Mouse (Mus musculus) CH12.LX (cell line): ENCODE data around the gene Slc29a3. TPM values are rescaled to one million over a fixed set of nuclear protein-coding genes. Genes with fewer than 3 reads are reported as not detected.

ENCODE experiments used
- DNase-seq: peaks from one replicate; pipeline ENCODE4 v3.0.0-alpha.2; 2013; ENCODE audit errors: extremely low read depth
- H3K27ac ChIP-seq: 2 replicates; pipeline ENCODE4 v1.5.1; 2012; ENCODE audit warnings: low read depth, mild to moderate bottlenecking, control low read depth, moderate library complexity; ENCODE audit not compliant: insufficient read depth
- H3K27me3 ChIP-seq: replicated peaks from 2 replicates; pipeline ENCODE3; 2012; ENCODE audit warnings: inconsistent platforms
- H3K36me3 ChIP-seq, 2 experiments: replicated peaks in 1 of 2; 2 replicates each; pipeline versions ENCODE3 to v1.6.1; 2012; ENCODE audit warnings: inconsistent platforms in 1 of 2, low read length in 1 of 2, mild to moderate bottlenecking in 1 of 2, mixed read lengths in 1 of 2, moderate library complexity in 1 of 2; ENCODE audit not compliant: control insufficient read depth in 1 of 2, insufficient read depth in 1 of 2
- H3K4me1 ChIP-seq, 2 experiments: 2 replicates each; pipeline ENCODE4 v1.6.1; 2012; ENCODE audit warnings: inconsistent platforms in 1 of 2, moderate library complexity in 1 of 2; ENCODE audit not compliant: insufficient read depth in 2 of 2, control insufficient read depth in 1 of 2
- H3K4me2 ChIP-seq: 2 replicates; pipeline ENCODE4 v1.6.1; 2012; ENCODE audit warnings: low read depth, mild to moderate bottlenecking, control low read depth; ENCODE audit not compliant: poor library complexity, insufficient read depth, severe bottlenecking
- H3K4me3 ChIP-seq, 3 experiments: fragments of 150-350 bp in 1 of 3; sonication (generic) in 1 of 3; replicated peaks in 1 of 3; 2 replicates each; pipeline versions ENCODE3 to v1.5.1; 2011 to 2012; ENCODE audit warnings: low read depth in 2 of 3, low read length in 2 of 3, mild to moderate bottlenecking in 2 of 3, moderate library complexity in 2 of 3, control low read depth in 1 of 3, improper control_type of control experiment in 1 of 3, inconsistent platforms in 1 of 3, mixed read lengths in 1 of 3; ENCODE audit not compliant: poor library complexity in 1 of 3
- H3K79me2 ChIP-seq: replicated peaks from 2 replicates; pipeline ENCODE4 v1.6.1; 2012; ENCODE audit warnings: mild to moderate bottlenecking, moderate library complexity; ENCODE audit not compliant: control insufficient read depth, poor library complexity, insufficient read depth, severe bottlenecking; ENCODE audit errors: extremely low read depth
- H3K9ac ChIP-seq: 2 replicates; pipeline ENCODE4 v1.6.1; 2012; ENCODE audit warnings: low read depth, mild to moderate bottlenecking, control low read depth, moderate library complexity; ENCODE audit not compliant: insufficient read depth
- H3K9me3 ChIP-seq: replicated peaks from 2 replicates; pipeline ENCODE3; 2012; ENCODE audit warnings: low read length, inconsistent platforms, mixed read lengths
- BHLHE40 ChIP-seq: IDR thresholded peaks from 2 replicates; pipeline ENCODE4 v1.6.1; 2011; ENCODE audit warnings: mild to moderate bottlenecking, low read depth, low read length, improper control_type of control experiment
- CHD1 ChIP-seq: IDR thresholded peaks from 2 replicates; pipeline ENCODE4 v1.6.1; 2012; ENCODE audit warnings: low read depth, low read length, improper control_type of control experiment, inconsistent platforms
- CHD2 ChIP-seq: IDR thresholded peaks from 2 replicates; pipeline ENCODE4 v1.6.1; 2011; ENCODE audit warnings: low read length, improper control_type of control experiment
- CTCF ChIP-seq, 2 experiments: IDR thresholded peaks in 1 of 2; conservative IDR thresholded peaks in 1 of 2; 2 replicates each; pipeline ENCODE4 v1.5.1; 2011 to 2012; ENCODE audit warnings: low read depth in 2 of 2, low read length in 2 of 2, improper control_type of control experiment in 1 of 2, inconsistent platforms in 1 of 2, mild to moderate bottlenecking in 1 of 2, moderate library complexity in 1 of 2
- E2F4 ChIP-seq: IDR thresholded peaks from 2 replicates; pipeline ENCODE4 v1.6.1; 2011; ENCODE audit warnings: low read depth, low read length, improper control_type of control experiment; ENCODE audit not compliant: insufficient replicate concordance
- ELF1 ChIP-seq: IDR thresholded peaks from 2 replicates; pipeline ENCODE4 v1.6.1; 2014; ENCODE audit warnings: low read depth, mild to moderate bottlenecking, inconsistent platforms, low read length, improper control_type of control experiment
- EP300 ChIP-seq: IDR thresholded peaks from 2 replicates; pipeline ENCODE4 v1.6.1; 2011; ENCODE audit warnings: low read length, improper control_type of control experiment
- ETS1 ChIP-seq: conservative IDR thresholded peaks from 2 replicates; pipeline ENCODE4 v1.6.1; 2012; ENCODE audit warnings: low read depth, mild to moderate bottlenecking, inconsistent platforms, low read length, improper control_type of control experiment, moderate library complexity
- GABPA ChIP-seq: IDR thresholded peaks from 2 replicates; pipeline ENCODE4 v1.6.1; 2012; ENCODE audit warnings: low read depth, low read length, improper control_type of control experiment, inconsistent platforms; ENCODE audit not compliant: insufficient replicate concordance
- HCFC1 ChIP-seq: IDR thresholded peaks from 2 replicates; pipeline ENCODE4 v1.6.1; 2012; ENCODE audit warnings: low read depth, mild to moderate bottlenecking, inconsistent platforms, low read length, improper control_type of control experiment
- IRF4 ChIP-seq: IDR thresholded peaks from 2 replicates; pipeline ENCODE4 v1.6.1; 2014; ENCODE audit warnings: low read depth, mild to moderate bottlenecking, inconsistent platforms, low read length, improper control_type of control experiment
- JUN ChIP-seq: IDR thresholded peaks from 2 replicates; pipeline ENCODE4 v1.6.1; 2011; ENCODE audit warnings: low read depth, mild to moderate bottlenecking, low read length, improper control_type of control experiment, moderate library complexity; ENCODE audit not compliant: insufficient read depth
- JUND ChIP-seq: conservative IDR thresholded peaks from 2 replicates; pipeline ENCODE4 v1.6.1; 2011; ENCODE audit warnings: low read depth, low read length, improper control_type of control experiment
- KAT2A ChIP-seq: IDR thresholded peaks from 2 replicates; pipeline ENCODE4 v1.6.1; 2012; ENCODE audit warnings: low read length, improper control_type of control experiment, inconsistent platforms; ENCODE audit not compliant: insufficient replicate concordance
- MAFK ChIP-seq: IDR thresholded peaks from 2 replicates; pipeline ENCODE4 v1.6.1; 2011; ENCODE audit warnings: low read length, improper control_type of control experiment; ENCODE audit not compliant: insufficient replicate concordance
- MAX ChIP-seq: IDR thresholded peaks from 2 replicates; pipeline ENCODE4 v1.6.1; 2011; ENCODE audit warnings: low read length, improper control_type of control experiment
- MAZ ChIP-seq: IDR thresholded peaks from 2 replicates; pipeline ENCODE4 v1.6.1; 2012; ENCODE audit warnings: low read depth, mild to moderate bottlenecking, inconsistent platforms, low read length, improper control_type of control experiment, moderate library complexity
- MEF2A ChIP-seq: IDR thresholded peaks from 2 replicates; pipeline ENCODE4 v1.6.1; 2014; ENCODE audit warnings: low read depth, mild to moderate bottlenecking, inconsistent platforms, low read length, improper control_type of control experiment, borderline replicate concordance
- MXI1 ChIP-seq: IDR thresholded peaks from 2 replicates; pipeline ENCODE4 v1.6.1; 2011; ENCODE audit warnings: mild to moderate bottlenecking, low read depth, low read length, improper control_type of control experiment
- MYC ChIP-seq: IDR thresholded peaks from 2 replicates; pipeline ENCODE4 v1.6.1; 2011; ENCODE audit warnings: low read depth, mild to moderate bottlenecking, improper control_type of control experiment, low read length
- NELFE ChIP-seq: IDR thresholded peaks from 2 replicates; pipeline ENCODE4 v1.6.1; 2011; ENCODE audit warnings: low read depth, low read length, improper control_type of control experiment
- NRF1 ChIP-seq: IDR thresholded peaks from 2 replicates; pipeline ENCODE4 v1.6.1; 2014; ENCODE audit warnings: low read depth, mild to moderate bottlenecking, inconsistent platforms, low read length, improper control_type of control experiment, moderate library complexity
- PAX5 ChIP-seq: IDR thresholded peaks from 2 replicates; pipeline ENCODE4 v1.6.1; 2012; ENCODE audit warnings: low read length, inconsistent platforms, mixed read lengths
- POLR2A ChIP-seq: IDR thresholded peaks from 2 replicates; pipeline ENCODE4 v1.6.1; 2011; ENCODE audit warnings: low read depth, mild to moderate bottlenecking, improper control_type of control experiment, low read length
- POLR2AphosphoS2 ChIP-seq: IDR thresholded peaks from 2 replicates; pipeline ENCODE4 v1.6.1; 2011; ENCODE audit warnings: low read depth, low read length, improper control_type of control experiment
- RAD21 ChIP-seq: IDR thresholded peaks from 2 replicates; pipeline ENCODE4 v1.6.1; 2011; ENCODE audit warnings: low read depth, mild to moderate bottlenecking, low read length, improper control_type of control experiment, moderate library complexity
- RCOR1 ChIP-seq: conservative IDR thresholded peaks from 2 replicates; pipeline ENCODE4 v1.6.1; 2012; ENCODE audit warnings: low read depth, mild to moderate bottlenecking, inconsistent platforms, low read length, improper control_type of control experiment
- SIN3A ChIP-seq: IDR thresholded peaks from 2 replicates; pipeline ENCODE4 v1.6.1; 2012; ENCODE audit warnings: low read length, improper control_type of control experiment, inconsistent platforms
- SMC3 ChIP-seq: IDR thresholded peaks from 2 replicates; pipeline ENCODE4 v1.6.1; 2011; ENCODE audit warnings: low read depth, low read length, improper control_type of control experiment
- TBP ChIP-seq: conservative IDR thresholded peaks from 2 replicates; pipeline ENCODE4 v1.6.1; 2011; ENCODE audit warnings: low read depth, low read length, improper control_type of control experiment
- TCF12 ChIP-seq: IDR thresholded peaks from 2 replicates; pipeline ENCODE4 v1.6.1; 2014; ENCODE audit warnings: low read depth, mild to moderate bottlenecking, inconsistent platforms, low read length, improper control_type of control experiment
- UBTF ChIP-seq: IDR thresholded peaks from 2 replicates; pipeline ENCODE4 v1.6.1; 2012; ENCODE audit warnings: low read depth, mild to moderate bottlenecking, inconsistent platforms, low read length, improper control_type of control experiment, moderate library complexity
- USF1 ChIP-seq: IDR thresholded peaks from 2 replicates; pipeline ENCODE4 v1.6.1; 2014; ENCODE audit warnings: low read depth, mild to moderate bottlenecking, inconsistent platforms, low read length, improper control_type of control experiment
- USF2 ChIP-seq: conservative IDR thresholded peaks from 2 replicates; pipeline ENCODE4 v1.6.1; 2011; ENCODE audit warnings: low read depth, low read length, improper control_type of control experiment
- ZC3H11A ChIP-seq: IDR thresholded peaks from 2 replicates; pipeline ENCODE4 v1.6.1; 2012; ENCODE audit warnings: low read depth, mild to moderate bottlenecking, inconsistent platforms, low read length, improper control_type of control experiment
- ZKSCAN1 ChIP-seq: IDR thresholded peaks from 2 replicates; pipeline ENCODE4 v1.6.1; 2012; ENCODE audit warnings: low read depth, inconsistent platforms, low read length, improper control_type of control experiment, borderline replicate concordance
- ZMIZ1 ChIP-seq: IDR thresholded peaks from 2 replicates; pipeline ENCODE4 v1.6.1; 2012; ENCODE audit warnings: low read depth, mild to moderate bottlenecking, inconsistent platforms, low read length, improper control_type of control experiment
- ZNF384 ChIP-seq: IDR thresholded peaks from 2 replicates; pipeline ENCODE4 v1.6.1; 2012; ENCODE audit warnings: low read depth, low read length, improper control_type of control experiment, inconsistent platforms
- dilution Hi-C: fragments of 300-500 bp; cut with MboI; formaldehyde crosslinking; loops from 2 replicates; pipeline ENCODE4 v1.14.3; 2020; ENCODE audit warnings: low sequenced_read_pairs; ENCODE audit not compliant: extremely low pct_unique_long_range_greater_than_20kb, extremely low pct_ligation_motif_present
- in situ Hi-C: fragments of 300-500 bp; cut with MboI; formaldehyde crosslinking; loops from 3 replicates; pipeline ENCODE4 v1.14.3; 2019; ENCODE audit warnings: low sequenced_read_pairs, low pct_ligation_motif_present, low pct_unique_long_range_greater_than_20kb, mixed read lengths
- polyA plus RNA-seq: library from polyadenylated mRNA; unstranded; fragments of >175 nt; gene quantifications from 2 replicates; pipeline ENCODE4 v1.2.1, GENCODE M21; 2012; ENCODE audit warnings: low read depth; ENCODE audit not compliant: insufficient read length
- total RNA-seq, 2 experiments: library from RNA; depleted of rRNA; stranded (reverse); fragments of 300-350 nt in 1 of 2; fragments of >200 nt in 1 of 2; gene quantifications; 2 replicates each; pipeline ENCODE4 v1.2.3; 2012 to 2014

The Slc29a3 gene
- total and polyA plus RNA-seq, 3 experiments = 4.1 to 19.1 (median 5.9) TPM

DNA sequence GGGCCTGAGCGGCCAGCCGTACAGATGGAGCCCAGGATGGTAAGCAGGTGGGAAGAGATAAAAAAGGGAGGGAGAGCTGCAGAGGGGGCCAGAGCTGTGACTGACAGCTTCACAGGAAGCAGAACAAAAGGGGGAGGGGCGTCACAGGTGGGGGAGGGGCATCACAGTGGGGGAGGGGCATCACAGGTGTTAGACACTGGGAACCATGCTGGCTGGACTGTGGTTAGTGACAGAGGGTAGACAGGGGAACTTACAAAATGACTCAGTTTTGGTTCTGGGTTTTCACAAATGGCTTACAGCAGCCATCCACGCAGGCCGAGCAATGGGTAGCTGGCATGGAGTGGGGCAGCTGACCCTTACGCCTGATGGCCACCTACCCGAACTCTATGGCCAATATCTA is 11.2 kb downstream of the Slc29a3 start:
- Histone ChIP-seq H3K79me2 (no peaks in the 10 kb centered on the region; the same call in none of the 2 replicates), H3K9me3 (peaks cover 4% of the 10 kb centered on the region), H3K9ac (no peak overlapping the region), H3K4me2 (peak overlapping the region; percentile 38; the same call in 1 of the 2 replicates), H3K27ac (peak overlapping the region; percentile 82), H3K27me3 (no peaks in the 10 kb centered on the region), H3K4me3 (no peak overlapping the region), H3K36me3 (peaks cover 6 to 38% of the 10 kb centered on the region in 2 experiments), H3K4me1 (peaks cover 79 to 95% of the 10 kb centered on the region in 2 experiments)
- dilution Hi-C loops = no loop called here
- in situ Hi-C loops = no loop called here
- no peak for TF ChIP-seq USF2
- TF ChIP-seq JUND = peak; percentile 87
- TF ChIP-seq MAX = peak; percentile 84
- no peak for TF ChIP-seq ZC3H11A
- no peak for TF ChIP-seq USF1
- TF ChIP-seq TBP = 0 out of 2 replicates have a peak, but pooled peaks have one; percentile 51
- TF ChIP-seq MEF2A = peak; percentile 84
- TF ChIP-seq GABPA = no peak
- no peak for TF ChIP-seq ZNF384
- no peak; the same call in 1 of the 2 replicates for TF ChIP-seq SIN3A
- TF ChIP-seq RCOR1 = peak; percentile 90
- TF ChIP-seq NELFE = no peak
- TF ChIP-seq POLR2A = peak; percentile 45; the same call in 1 of the 2 replicates
- peak; percentile 91 for TF ChIP-seq MYC
- TF ChIP-seq BHLHE40 = peak; percentile 75
- peak; percentile 55 for TF ChIP-seq ELF1
- no peak for TF ChIP-seq POLR2AphosphoS2
- TF ChIP-seq SMC3 = peak; percentile 26
- TF ChIP-seq CHD2 = peak; percentile 98
- no peak for TF ChIP-seq UBTF
- TF ChIP-seq ETS1 = peak; percentile 93
- TF ChIP-seq EP300 = peak; percentile 96
- peak; percentile 98 for TF ChIP-seq IRF4
- peak; percentile 67; the same call in 1 of the 2 replicates for TF ChIP-seq MAFK
- peak; percentile 42; the same call in 1 of the 2 replicates for TF ChIP-seq NRF1
- no peak for TF ChIP-seq PAX5
- TF ChIP-seq CTCF (conservative IDR thresholded peaks at IDR 0.05 in 1 of 2, IDR thresholded peaks at IDR 0.05 in 1 of 2; ENCODE audit: low read depth in 2 of 2, low read length in 2 of 2) = no peak
- 0 out of 2 replicates have a peak, but pooled peaks have one; percentile 24 for TF ChIP-seq CHD1
- peak; percentile 0 for TF ChIP-seq RAD21
- peak; percentile 40; the same call in 1 of the 2 replicates for TF ChIP-seq ZMIZ1
- peak; percentile 99 for TF ChIP-seq TCF12
- no peak for TF ChIP-seq ZKSCAN1
- TF ChIP-seq MAZ = peak; percentile 75
- peak; percentile 84 for TF ChIP-seq JUN
- TF ChIP-seq MXI1 = peak; percentile 67; the same call in 1 of the 2 replicates
- no peak for TF ChIP-seq E2F4
- no peak for TF ChIP-seq KAT2A
- TF ChIP-seq HCFC1 = peak; percentile 45; the same call in 1 of the 2 replicates
- peak; percentile 86 for DNase-seq
